ENCODE assay signal across 8 mouse cellular contexts in the genomic region with DNA sequence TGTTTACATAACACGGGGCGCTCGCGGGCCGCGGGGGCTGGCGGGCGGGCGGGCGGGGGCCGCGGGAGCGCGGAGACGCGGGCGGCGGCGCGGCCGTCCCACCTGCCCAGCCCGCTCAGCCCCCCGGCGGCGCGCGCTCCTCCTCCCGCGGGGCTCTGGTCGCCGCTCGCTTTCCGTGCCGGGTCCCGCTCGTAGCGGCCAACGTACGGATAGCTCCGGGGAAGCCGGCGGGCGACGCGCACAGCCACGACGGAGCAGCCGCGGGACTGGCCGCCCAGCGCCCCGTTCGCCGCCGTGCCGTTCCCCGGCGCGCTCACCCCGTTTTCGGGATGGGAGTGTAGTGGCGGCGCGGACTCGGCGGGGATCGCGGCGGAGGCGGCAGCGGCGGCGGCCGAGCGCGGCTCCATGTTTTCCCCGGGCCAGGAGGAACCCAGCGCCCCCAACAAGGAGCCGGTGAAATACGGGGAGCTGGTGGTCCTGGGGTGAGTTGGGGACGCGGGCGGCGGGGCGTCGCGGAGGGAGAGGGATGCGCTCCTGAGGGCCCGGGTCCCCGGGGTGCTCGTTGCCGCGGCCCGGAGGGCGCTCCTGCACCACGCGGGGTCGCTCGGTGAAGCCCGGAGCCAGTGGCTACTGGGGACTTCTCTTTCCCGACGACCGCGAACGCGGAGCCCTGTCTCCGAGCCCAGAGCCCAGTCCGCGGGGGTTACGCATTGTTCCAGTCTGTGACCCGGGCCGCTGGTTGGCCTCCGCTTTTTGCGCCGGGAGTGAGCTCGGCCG. TPM values are rescaled to one million over a fixed set of nuclear protein-coding genes. Genes with fewer than 3 reads are reported as not detected.
DNase-seq lines count a peak whose midpoint lies in the region; ATAC-seq and TF ChIP-seq lines count a peak whose summit lies in the region.

TSS of gene Peli2 (plus strand) at position 72 of the 777 bp plus-strand sequence.

- 0 out of 2 replicates have a peak, but pooled peaks cover 3% of the 10 kb centered on the region for H3K4me1 ChIP-seq in cortical plate, adult 2 months (ENCODE audit: control insufficient read depth, insufficient read depth, low read length)
- H3K4me1 ChIP-seq in hindbrain, embryonic 15.5 days (replicated peaks) = peaks cover 54% of the 10 kb centered on the region

- ATAC-seq in hindbrain, embryonic 15.5 days (ENCODE audit: low FRiP score, low read depth) = peak; percentile 84

- peak; percentile 63 for DNase-seq in adrenal gland, adult 8-10 months
- DNase-seq in gastrocnemius, postnatal 10 days = peak; percentile 80
- DNase-seq in left cerebral cortex, adult 11 months (ENCODE audit: low spot score) = peak; percentile 38
- DNase-seq in lung, postnatal 14 days = peak; percentile 74
- DNase-seq in retina, postnatal 1 day = peak; percentile 81
- no peak for DNase-seq in MN1 (ENCODE audit: low spot score)

- H3K4me3 ChIP-seq in cortical plate, adult 2 months (ENCODE audit: insufficient read depth, low read length) = peak within 1 kb of the TSS; percentile 81
- peak within 1 kb of the TSS; percentile 79 for H3K4me3 ChIP-seq in hindbrain, embryonic 15.5 days

- no peaks in the 10 kb centered on the region for H3K27me3 ChIP-seq in hindbrain, embryonic 15.5 days

- peak within 1 kb of the TSS; percentile 86 for H3K27ac ChIP-seq in cortical plate, adult 2 months (ENCODE audit: insufficient read depth, low read length)
- H3K27ac ChIP-seq in hindbrain, embryonic 15.5 days (replicated peaks) = peak within 1 kb of the TSS; percentile 85

- peak within 1 kb of the TSS; percentile 97 for H3K4me2 ChIP-seq in hindbrain, embryonic 15.5 days

- TF ChIP-seq POLR2A in cortical plate, adult 2 months (IDR thresholded peaks at IDR 0.05; ENCODE audit: extremely low read depth, insufficient read depth, low read length) = no peak

- H3K9me3 ChIP-seq in hindbrain, embryonic 15.5 days = no peaks in the 10 kb centered on the region

- WGBS in hindbrain, embryonic 15.5 days = under 1% methylated on average over 104 of the region's 117 CpGs

- no peak for TF ChIP-seq CTCF in cortical plate, adult 2 months (IDR thresholded peaks at IDR 0.05; ENCODE audit: extremely low read depth, insufficient read depth, low read length)

- peak within 1 kb of the TSS; percentile 70 for H3K9ac ChIP-seq in hindbrain, embryonic 15.5 days

- no peaks in the 10 kb centered on the region for H3K36me3 ChIP-seq in hindbrain, embryonic 15.5 days

RNA-seq across cellular contexts. Expression of gene Peli2, which starts in this region (rescaled TPM):
- 10 to 100 TPM; 20.4 to 37.6 (median 28.8) TPM for total RNA-seq in adrenal gland, adult 8-10 months (2022)
- polyA plus RNA-seq in cortical plate, adult 2 months (2012; rRNA removed) = 13.3 and 14.0 TPM in 2 replicates
- 10 to 100 TPM; 15.9 to 18.3 TPM for total RNA-seq in gastrocnemius, postnatal 10 days (2021)
- 8.7 and 10.7 TPM in 2 replicates for polyA plus RNA-seq in hindbrain, embryonic 15.5 days (2015; fragmentation: Nextera tagmentation; extraction: Ambion mirVana)
